Comparison of ENCODE assay signal across 27 mouse cellular contexts in the genomic region with DNA sequence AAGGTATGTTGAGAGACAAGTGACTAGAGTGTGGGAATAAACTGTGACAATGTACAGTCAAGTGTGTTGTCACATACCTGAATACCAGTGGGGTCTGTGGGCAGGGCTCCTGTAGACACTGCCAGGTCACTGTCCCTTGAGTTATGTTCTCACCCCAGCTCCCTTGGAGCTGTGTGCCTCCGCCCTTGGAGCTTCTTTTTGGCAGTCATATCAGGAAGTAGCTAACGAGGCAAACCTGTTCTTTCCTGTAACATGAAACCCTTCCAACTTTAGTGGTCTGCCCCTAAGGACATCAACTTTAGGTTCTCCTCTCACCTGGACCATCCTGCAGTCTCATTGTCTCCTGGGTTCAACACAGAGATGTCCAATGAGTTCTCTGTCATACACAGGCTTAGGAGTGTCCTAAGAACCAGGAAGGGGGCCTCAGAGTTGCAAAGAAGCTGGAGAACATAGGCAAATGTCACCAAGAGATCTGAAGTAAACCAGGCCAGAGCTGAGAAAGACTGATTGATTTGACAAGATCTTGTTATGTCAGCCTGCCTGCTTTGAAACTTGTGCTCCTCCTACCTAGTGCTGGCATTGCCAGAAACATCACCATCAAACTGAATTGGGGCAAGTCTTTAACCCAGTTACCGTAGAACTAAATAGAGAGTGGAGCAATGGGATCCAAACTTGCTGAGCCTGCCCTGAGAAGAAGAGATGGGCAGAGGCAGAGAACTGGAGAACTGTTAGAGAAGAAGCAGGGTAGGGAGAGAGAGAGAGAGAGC. TPM values are rescaled to one million over a fixed set of nuclear protein-coding genes. Genes with fewer than 3 reads are reported as not detected.
"Had no signal": no experiment of that assay in that cellular context is flagged by ENCODE, and none has a peak within 500 bp of the region (broad histone marks: within the 10 kb centered on the region; RNA-seq: fewer than 3 reads in every experiment).

No protein-coding gene starts in this region.

- ATAC-seq: hindbrain, embryonic 16.5 days; inflammation-experienced regulatory T-cells, adult 6 months; intestine, embryonic 15.5 days; intestine, postnatal 0 days had no signal

- H3K36me3 ChIP-seq: heart, embryonic 10.5 days; heart, embryonic 12.5 days; hindbrain, embryonic 10.5 days; hindbrain, embryonic 12.5 days; intestine, embryonic 15.5 days; limb, embryonic 10.5 days; limb, embryonic 12.5 days; liver, embryonic 13.5 days had no signal

- H3K9me3 ChIP-seq: heart, embryonic 10.5 days; heart, embryonic 12.5 days; hindbrain, embryonic 10.5 days; hindbrain, embryonic 12.5 days; intestine, embryonic 15.5 days; limb, embryonic 10.5 days; limb, embryonic 12.5 days; liver, embryonic 13.5 days had no signal

- DNase-seq: gastrocnemius, postnatal 14 days; gastrocnemius, postnatal 36 days; heart, adult 18-20 months; heart, postnatal 14 days; heart, postnatal 4 days; kidney, adult 18-20 months; kidney, adult 8-10 months; kidney, postnatal 10 days; kidney, postnatal 25 days; kidney, postnatal 4 days; liver; liver, embryonic 13.5 days had no signal

- H3K27me3 ChIP-seq: hindbrain, embryonic 12.5 days; intestine, embryonic 15.5 days; liver, embryonic 13.5 days had no signal

- H3K9ac ChIP-seq: heart, embryonic 12.5 days; hindbrain, embryonic 12.5 days; hindbrain, embryonic 14.5 days; intestine, embryonic 15.5 days; limb, embryonic 12.5 days; liver, embryonic 13.5 days had no signal

- H3K4me3 ChIP-seq: heart, embryonic 10.5 days; heart, embryonic 12.5 days; hindbrain, embryonic 10.5 days; hindbrain, embryonic 12.5 days; intestine, embryonic 15.5 days; layer of hippocampus, adult 2 months; left cerebral cortex, adult 2 months; limb, embryonic 10.5 days; limb, embryonic 12.5 days; liver, embryonic 13.5 days had no signal

- H3K4me2 ChIP-seq: heart, embryonic 12.5 days; hindbrain, embryonic 12.5 days; hindbrain, embryonic 14.5 days; intestine, embryonic 15.5 days; limb, embryonic 12.5 days; liver, embryonic 11.5 days; liver, embryonic 13.5 days had no signal

- H3K27ac ChIP-seq: heart, embryonic 10.5 days; hindbrain, embryonic 10.5 days; hindbrain, embryonic 12.5 days; hindbrain, embryonic 14.5 days; intestine, embryonic 15.5 days; layer of hippocampus, adult 2 months; left cerebral cortex, adult 2 months; limb, embryonic 10.5 days; limb, embryonic 12.5 days; liver, embryonic 13.5 days had no signal

RNA-seq across cellular contexts. Expression of a gene that starts 54.8 kb away (rescaled TPM):
- total RNA-seq: granulocyte monocyte progenitor cell, adult 5-6 weeks; layer of hippocampus, adult 2 months had no signal
- polyA plus RNA-seq: inflammation-experienced regulatory T-cells, adult 6 months had no signal
